Mouse (Mus musculus) NIH3T3 (cell line): ENCODE measurements at regions not wholly inside any gene's neighbourhood (a gene's known extent, or its start where the extent isn't known, plus 50 kb on each side); places are given as distances from the start of the nearest gene placed in this dataset.
"Not testable (repeated sequence)": the region's sequence is repeated elsewhere in the genome, so short reads cannot be mapped to it uniquely, and the experiment has no call there.

Source experiments
- DNase-seq: peaks from one replicate; pipeline ENCODE4 v3.0.0-alpha.2; 2012; ENCODE audit warnings: low read depth

GRCm38 (mm10) chr5:64586316-64586715 lies 216.9 kb upstream of the Klf3 start:
- DNase-seq, result no peak

DNA sequence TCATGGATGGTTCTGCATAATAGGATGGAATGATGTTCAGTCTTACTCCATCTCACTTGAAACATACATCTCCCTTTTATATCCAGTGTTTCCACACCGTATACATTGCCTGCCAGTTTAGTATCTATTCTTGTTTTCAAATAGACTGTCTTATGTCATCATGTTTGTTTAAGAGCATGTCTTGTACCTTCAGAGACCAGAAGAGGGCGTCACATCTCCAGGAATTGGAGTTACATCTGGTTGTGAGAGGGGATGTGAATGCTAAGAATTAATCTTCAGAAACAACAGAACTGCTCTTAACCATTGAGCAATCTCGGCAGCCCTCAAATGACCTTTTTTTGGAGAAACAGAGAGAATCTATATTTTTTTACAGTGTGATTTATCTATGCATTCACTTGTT lies 216.3 kb upstream of the Klf3 start:
- DNase-seq, result peak; percentile 42

- DNase-seq, result peak; percentile 79
Observed at GRCm38 (mm10) chr5:64587895-64588738, 215.1 kb upstream of the Klf3 start.

- not testable (repeated sequence) for DNase-seq
Observed at GRCm38 (mm10) chr5:64588768-64589167, 214.4 kb upstream of the Klf3 start.

- DNase-seq, result no peak
Observed at GRCm38 (mm10) chr5:64590036-64590435, 213.2 kb upstream of the Klf3 start.

- no peak for DNase-seq
Observed at GRCm38 (mm10) chr5:64590747-64591146, 212.4 kb upstream of the Klf3 start.

DNA sequence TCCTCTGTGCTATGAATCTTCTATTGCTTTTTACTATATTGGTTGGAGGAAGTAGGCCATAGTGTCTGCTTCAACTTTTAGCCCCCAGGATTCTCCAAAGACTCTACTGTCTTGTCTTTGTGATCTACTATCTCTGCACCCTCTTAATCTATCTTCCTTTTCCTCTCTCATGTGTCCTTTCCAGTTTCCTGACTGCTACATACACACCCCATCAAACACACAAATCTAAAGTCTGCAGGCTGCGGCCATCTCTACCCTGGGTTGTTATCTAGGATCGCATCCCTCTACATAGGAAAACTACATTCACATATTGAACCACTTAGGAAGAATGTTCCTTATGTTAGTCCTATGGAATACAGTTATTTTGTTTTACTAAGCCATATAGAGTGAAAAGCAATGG lies 211.4 kb upstream of the Klf3 start:
- no peak for DNase-seq

DNA sequence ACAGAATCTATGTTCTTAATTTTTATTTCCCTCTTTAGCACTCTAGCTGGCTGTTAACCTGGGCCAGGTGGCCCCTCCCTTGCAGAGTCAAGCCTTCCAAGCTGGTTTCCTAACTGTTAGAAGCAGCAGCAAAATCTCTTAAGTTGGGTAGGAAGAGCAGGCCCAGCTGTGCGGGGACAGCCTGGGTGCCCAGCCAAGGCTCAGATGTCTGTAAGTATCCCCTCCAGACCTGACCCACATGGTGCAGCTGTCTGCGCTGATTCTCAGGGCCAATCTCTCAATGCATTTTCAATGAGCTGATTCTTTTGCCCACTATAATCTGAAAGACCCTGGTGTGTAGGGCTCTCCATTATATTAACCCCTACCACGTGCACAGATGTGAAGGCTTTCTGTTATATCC lies 208.0 kb upstream of the Klf3 start:
- no peak for DNase-seq

GRCm38 (mm10) chr5:64595751-64596344 lies 207.3 kb upstream of the Klf3 start:
- DNase-seq, result peak; percentile 70

DNA sequence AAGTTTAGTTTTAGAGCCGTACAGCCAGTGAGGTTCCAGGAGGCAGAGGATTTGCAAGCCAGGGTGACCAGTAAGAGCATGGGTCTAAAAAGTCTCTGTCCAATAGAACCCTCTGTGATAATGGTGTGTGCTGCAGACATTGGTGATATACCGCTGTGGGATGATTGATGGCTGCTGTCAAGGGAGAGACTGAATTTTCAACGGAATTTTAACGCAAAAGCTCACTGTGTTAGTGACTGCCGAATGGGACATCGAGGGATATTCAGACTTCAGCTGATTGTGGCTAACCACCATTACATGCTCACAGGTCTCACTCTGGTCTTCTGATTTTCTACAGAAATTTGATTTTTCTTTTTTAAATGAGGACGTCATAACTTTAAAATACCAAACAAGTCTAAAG lies 206.2 kb upstream of the Klf3 start:
- DNase-seq, result no peak

- DNase-seq, result no peak
Observed at GRCm38 (mm10) chr5:64597451-64597850, 205.7 kb upstream of the Klf3 start.

GRCm38 (mm10) chr5:64598606-64599005 lies 204.6 kb upstream of the Klf3 start:
- DNase-seq, result no peak

DNA sequence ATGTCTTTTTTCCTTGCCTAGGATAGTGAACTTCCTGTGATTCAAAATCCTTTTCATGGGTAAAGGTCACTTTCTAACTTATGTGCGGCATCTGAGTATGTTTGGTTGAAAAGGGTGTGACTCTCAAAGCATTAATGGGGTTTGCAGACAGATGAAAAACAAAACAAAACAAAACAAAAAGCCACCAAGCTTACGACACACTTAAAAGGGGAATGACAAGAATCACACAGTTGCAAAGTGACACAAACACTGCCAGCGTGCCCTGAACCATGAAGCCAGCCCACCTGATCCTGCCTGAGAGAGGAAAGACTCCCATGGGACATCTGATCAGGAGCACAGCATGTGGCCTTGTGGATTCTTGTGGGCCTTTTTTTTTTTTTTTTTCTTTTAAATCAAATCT lies 204.2 kb upstream of the Klf3 start:
- DNase-seq, result no peak

- DNase-seq, result no peak
Observed at GRCm38 (mm10) chr5:64599865-64600288, 203.3 kb upstream of the Klf3 start.

GRCm38 (mm10) chr5:64600392-64600791 lies 202.8 kb upstream of the Klf3 start:
- no peak for DNase-seq

- DNase-seq, result no peak
Observed at GRCm38 (mm10) chr5:64600811-64601210, 202.4 kb upstream of the Klf3 start.

GRCm38 (mm10) chr5:64601285-64601684 lies 201.9 kb upstream of the Klf3 start:
- DNase-seq, result no peak

GRCm38 (mm10) chr5:64601832-64602231 lies 201.4 kb upstream of the Klf3 start:
- DNase-seq, result no peak

- DNase-seq, result no peak
Observed at GRCm38 (mm10) chr5:64602356-64602936, 200.7 kb upstream of the Klf3 start.

GRCm38 (mm10) chr5:64602996-64603755 lies 200.0 kb upstream of the Klf3 start:
- no peak for DNase-seq

- no peak for DNase-seq
Observed at GRCm38 (mm10) chr5:64605171-64605570, 198.0 kb upstream of the Klf3 start.

DNA sequence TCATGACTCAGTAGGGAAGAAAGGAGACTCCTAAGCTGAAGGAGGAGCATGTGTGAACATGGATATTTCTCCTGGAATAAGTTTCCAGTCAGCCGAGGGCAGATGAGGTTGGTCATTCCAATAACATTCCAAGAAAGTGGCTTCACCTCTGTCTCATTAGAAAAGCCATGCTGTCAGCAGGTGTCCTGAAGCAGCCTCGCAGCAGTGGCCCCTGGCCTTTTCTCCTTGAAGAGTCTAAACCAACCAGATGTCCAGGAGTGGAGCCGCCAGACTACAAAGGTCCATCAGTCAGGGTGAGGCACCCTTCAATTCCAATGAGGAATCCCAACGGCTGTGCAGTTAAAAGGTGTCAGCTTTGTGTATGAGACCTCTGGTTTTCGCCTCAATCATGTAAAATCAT lies 197.2 kb upstream of the Klf3 start:
- peak; percentile 8 for DNase-seq
